Mouse (Mus musculus) G1E (cell line): Measurements from ENCODE around the gene Cav2.

Experiments
- CTCF ChIP-seq: IDR thresholded peaks from 2 replicates; pipeline ENCODE4 v1.5.1; 2012; ENCODE audit warnings: low read depth, low read length, inconsistent platforms, mixed read lengths
- GATA1 ChIP-seq: IDR thresholded peaks from 2 replicates; pipeline ENCODE4 v1.6.1; 2012; ENCODE audit warnings: borderline replicate concordance, low read length, inconsistent platforms, mixed read lengths
- GATA2 ChIP-seq: IDR thresholded peaks from 2 replicates; pipeline ENCODE4 v1.6.1; 2012; ENCODE audit warnings: low read depth, low read length, inconsistent platforms, borderline replicate concordance

DNA sequence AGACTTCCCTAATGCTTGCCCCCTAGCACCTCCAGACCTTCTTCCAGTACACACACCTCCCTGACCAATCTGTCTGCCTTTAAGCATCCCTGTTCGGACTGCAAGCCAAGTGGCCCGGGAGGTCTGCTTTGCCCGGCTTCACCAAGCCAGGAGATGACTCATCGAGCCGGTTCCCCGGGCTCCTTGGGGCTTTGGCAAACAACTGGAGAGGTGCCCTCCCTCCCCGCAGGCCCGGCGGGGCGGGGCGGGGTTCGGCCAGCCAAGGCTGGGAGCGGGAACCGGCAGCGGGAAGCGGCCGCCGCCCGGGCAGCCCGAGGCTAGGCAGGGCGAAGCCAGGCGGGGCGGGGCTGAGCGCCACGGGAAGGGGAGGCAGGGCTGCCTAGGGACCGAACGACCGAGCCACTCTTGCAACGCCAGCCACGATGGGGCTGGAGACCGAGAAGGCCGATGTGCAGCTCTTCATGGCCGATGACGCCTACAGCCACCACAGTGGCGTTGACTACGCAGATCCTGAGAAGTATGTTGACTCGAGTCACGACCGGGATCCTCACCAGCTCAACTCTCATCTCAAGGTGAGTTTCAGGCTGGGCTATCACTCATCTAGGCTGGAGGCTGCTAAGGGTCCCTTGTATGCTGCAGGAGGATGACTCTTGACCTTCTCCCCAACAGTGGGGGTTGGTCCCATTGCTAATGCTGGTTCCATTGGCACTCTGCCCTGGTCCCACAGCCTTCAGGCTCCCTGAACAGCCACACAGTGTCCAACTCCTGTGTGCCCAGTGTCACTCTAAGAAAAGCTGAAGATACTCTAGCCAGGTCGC is at the start of gene Cav2:
- TF ChIP-seq CTCF (no peak), GATA1 (no peak), GATA2 (no peak)
